Mouse (Mus musculus) lung, adult 2 months (tissue): ENCODE data around the gene Sp110.
"Not testable (repeated sequence)": the region's sequence is repeated elsewhere in the genome, so short reads cannot be mapped to it uniquely, and the experiment has no call there.

Experiments used
- CTCF ChIP-seq: fragments of 200-500 bp; IDR thresholded peaks from 2 replicates; pipeline ENCODE4 v1.5.1; 2011; ENCODE audit warnings: mild to moderate bottlenecking, low read length, control low read depth; ENCODE audit not compliant: insufficient read depth
- POLR2A ChIP-seq: fragments of 200-500 bp; IDR thresholded peaks from 2 replicates; pipeline ENCODE4 v1.6.1; 2011; ENCODE audit warnings: low read depth, mild to moderate bottlenecking, control low read depth, low read length, borderline replicate concordance; ENCODE audit errors: extremely low read depth

DNA sequence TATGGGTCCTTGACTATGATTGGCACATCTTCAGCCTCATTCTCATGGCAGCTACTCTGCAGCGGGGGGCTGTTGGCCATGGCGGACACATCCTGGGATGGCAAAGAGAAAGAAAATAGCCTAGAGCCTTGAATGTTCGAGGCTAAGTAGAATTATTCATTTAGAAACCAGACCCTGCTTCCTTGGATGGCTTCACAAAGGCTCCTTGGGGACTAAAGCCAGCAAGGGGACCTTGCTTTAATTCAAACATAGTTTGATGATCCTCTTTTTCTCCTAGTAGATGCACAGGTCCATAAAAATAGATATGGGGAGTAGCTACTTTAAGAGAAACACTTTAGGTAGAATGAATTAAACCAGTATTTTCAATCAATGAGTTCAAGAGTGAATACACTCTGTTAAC is 38.3 kb upstream of the Sp110 start:
- TF ChIP-seq CTCF, POLR2A: not testable (repeated sequence)
